Mouse (Mus musculus) cortical plate, adult 2 months (tissue): ENCODE data around the gene Ngly1.

ENCODE experiments used
- CTCF ChIP-seq: fragments of 200-500 bp; IDR thresholded peaks from 2 replicates; pipeline ENCODE4 v1.5.1; 2011; ENCODE audit warnings: mild to moderate bottlenecking, control low read depth, low read length; ENCODE audit not compliant: insufficient read depth; ENCODE audit errors: extremely low read depth
- POLR2A ChIP-seq: fragments of 200-500 bp; IDR thresholded peaks from 2 replicates; pipeline ENCODE4 v1.6.1; 2011; ENCODE audit warnings: mild to moderate bottlenecking, low read length, control low read depth; ENCODE audit not compliant: insufficient read depth; ENCODE audit errors: extremely low read depth

- no peak for TF ChIP-seq CTCF
- TF ChIP-seq POLR2A: no peak
Measured at GRCm38 (mm10) chr14:16207722-16208121, 41.4 kb upstream of the Ngly1 start.
